Mouse (Mus musculus): ENCODE data around the gene Hdac7. TPM values are rescaled to one million over a fixed set of nuclear protein-coding genes. Genes with fewer than 3 reads are reported as not detected.

Gene Hdac7
- 32.4 and 33.0 TPM in 2 replicates for polyA plus RNA-seq (2014; fragmentation: Nextera tagmentation; extraction: Ambion mirVana)

DNA sequence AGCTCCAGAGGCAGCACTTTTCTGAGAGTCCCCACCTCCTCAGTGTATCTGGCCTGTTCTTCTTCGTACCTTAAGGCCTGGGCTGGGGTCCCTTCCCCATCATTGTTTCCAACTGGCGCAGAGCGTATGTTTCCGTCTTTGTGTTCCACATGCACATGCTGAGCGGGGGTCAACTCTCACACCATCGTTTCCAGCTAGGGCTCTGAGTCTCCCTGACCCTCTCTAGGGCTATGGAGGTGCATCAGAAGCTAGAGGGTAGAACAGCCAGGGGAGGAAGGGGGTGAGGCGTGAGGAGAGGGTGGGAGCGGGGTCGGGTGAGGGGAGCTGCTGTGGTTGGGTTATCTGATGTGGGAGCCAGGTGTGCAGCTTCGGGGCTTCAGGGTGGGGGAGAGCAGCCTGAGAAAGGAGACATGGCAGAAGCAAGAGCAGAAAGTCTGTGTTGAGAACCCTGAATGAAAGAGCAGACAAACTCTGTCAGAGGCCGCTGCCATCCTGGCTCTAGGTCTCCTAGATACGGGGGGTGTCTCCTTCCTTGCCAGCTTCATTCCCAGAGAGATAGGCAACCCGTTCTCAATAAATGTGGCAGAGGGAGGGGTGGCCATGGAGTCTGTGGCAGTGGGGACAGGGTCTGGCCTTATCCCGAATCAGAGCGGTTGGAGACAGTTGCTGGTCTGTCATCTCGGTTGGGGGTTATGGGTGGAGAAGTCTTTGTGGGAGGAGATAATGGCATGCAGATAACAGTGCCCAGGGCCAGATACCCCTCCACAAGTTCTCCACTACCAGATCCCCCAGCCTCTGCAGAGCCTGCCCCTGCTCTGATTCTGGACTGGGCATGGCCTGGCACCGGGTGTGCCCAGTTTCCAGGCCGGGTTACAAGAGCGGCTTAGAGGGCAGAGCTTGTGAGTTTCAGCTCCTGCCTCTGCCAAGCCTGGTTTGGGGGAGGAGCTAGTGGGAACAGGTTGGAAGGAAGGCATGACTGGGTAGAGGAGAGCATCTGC lies at the start of gene Hdac7:
Gene Hdac7, minus strand, starts transcription at position 466 of the 998 bp plus-strand sequence.
- Histone ChIP-seq H3K4me2 (replicated peaks; ENCODE audit: low read depth, low read length) (no peak within 1 kb of the TSS), H3K27me3 (ENCODE audit: control insufficient read depth, insufficient read depth, low read length) (no peaks in the 10 kb centered on the region), H3K27ac (ENCODE audit: low read length) (no peak within 1 kb of the TSS), H3K9me3 (ENCODE audit: control insufficient read depth, low read depth, low read length) (no peaks in the 10 kb centered on the region), H3K4me3 (ENCODE audit: low read depth, low read length) (no peak within 1 kb of the TSS), H3K4me1 (ENCODE audit: control insufficient read depth, insufficient read depth, low read length) (peaks cover 11% of the 10 kb centered on the region), H3K36me3 (ENCODE audit: control insufficient read depth, insufficient read depth, low read length) (no peaks in the 10 kb centered on the region), H3K9ac (replicated peaks; ENCODE audit: low read depth, low read length) (no peak within 1 kb of the TSS)
- ATAC-seq (ENCODE audit: insufficient number of reproducible peaks, insufficient read depth, low FRiP score, low read depth): no peak
- WGBS: 66% methylated on average over 19 of the region's 19 CpGs

DNA sequence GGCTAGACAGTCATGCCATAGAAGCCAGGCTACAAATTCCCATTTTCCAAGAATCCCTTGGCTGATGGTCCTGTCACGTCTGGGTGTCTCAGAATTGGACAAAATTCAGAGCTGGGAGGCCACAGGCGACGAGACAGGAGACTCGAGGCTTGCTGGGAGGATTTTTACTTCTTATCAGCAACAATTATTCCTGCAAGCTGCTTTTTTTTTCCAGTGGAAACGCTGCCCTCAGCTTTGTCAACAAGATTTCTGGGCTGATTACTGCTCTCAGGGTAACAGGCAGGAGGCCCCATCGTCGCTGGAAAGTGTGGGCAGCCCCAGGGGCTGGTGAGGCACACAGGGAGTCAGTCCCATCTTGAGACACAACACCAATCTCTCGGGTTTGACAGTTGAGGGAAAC lies 48.2 kb upstream of the Hdac7 start:
- Histone ChIP-seq H3K27me3 (ENCODE audit: control insufficient read depth, insufficient read depth, low read length) (no peaks in the 10 kb centered on the region), H3K4me2 (replicated peaks; ENCODE audit: low read depth, low read length) (no peak overlapping the region), H3K27ac (ENCODE audit: low read length) (no peak overlapping the region), H3K9me3 (ENCODE audit: control insufficient read depth, low read depth, low read length) (no peaks in the 10 kb centered on the region), H3K9ac (replicated peaks; ENCODE audit: low read depth, low read length) (no peak overlapping the region), H3K4me1 (ENCODE audit: control insufficient read depth, insufficient read depth, low read length) (no peaks in the 10 kb centered on the region), H3K36me3 (ENCODE audit: control insufficient read depth, insufficient read depth, low read length) (no peaks in the 10 kb centered on the region), H3K4me3 (ENCODE audit: low read depth, low read length) (no peak overlapping the region)
- WGBS: 46% methylated on average over 8 of the region's 8 CpGs
- ATAC-seq (ENCODE audit: insufficient number of reproducible peaks, insufficient read depth, low FRiP score, low read depth): no peak

DNA sequence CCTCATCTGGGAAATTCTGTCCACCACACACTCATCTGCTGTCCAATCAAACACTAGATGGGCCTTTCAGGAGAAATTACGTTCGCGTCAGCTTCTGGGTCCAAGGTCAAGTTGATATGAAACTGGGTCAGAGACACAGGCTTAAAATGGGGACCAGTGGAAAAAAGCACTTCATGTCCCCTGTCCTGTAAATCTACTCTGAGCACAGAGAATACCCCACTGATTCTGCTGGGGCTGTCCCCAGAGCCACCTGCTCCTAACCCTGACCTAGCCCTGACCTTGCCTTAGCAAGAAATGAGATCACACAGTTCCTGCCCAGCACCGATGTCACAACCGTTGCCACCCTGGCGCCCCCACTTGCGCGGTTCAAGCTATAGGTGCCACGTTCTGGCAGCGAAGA lies 46.1 kb upstream of the Hdac7 start:
- Histone ChIP-seq H3K27me3 (ENCODE audit: control insufficient read depth, insufficient read depth, low read length) (no peaks in the 10 kb centered on the region), H3K4me3 (ENCODE audit: low read depth, low read length) (no peak overlapping the region), H3K4me1 (ENCODE audit: control insufficient read depth, insufficient read depth, low read length) (no peaks in the 10 kb centered on the region), H3K36me3 (ENCODE audit: control insufficient read depth, insufficient read depth, low read length) (no peaks in the 10 kb centered on the region), H3K9me3 (ENCODE audit: control insufficient read depth, low read depth, low read length) (no peaks in the 10 kb centered on the region), H3K4me2 (replicated peaks; ENCODE audit: low read depth, low read length) (no peak overlapping the region), H3K9ac (replicated peaks; ENCODE audit: low read depth, low read length) (no peak overlapping the region), H3K27ac (ENCODE audit: low read length) (no peak overlapping the region)
- WGBS: 84% methylated on average over 10 of the region's 10 CpGs
- ATAC-seq (ENCODE audit: insufficient number of reproducible peaks, insufficient read depth, low FRiP score, low read depth): no peak

DNA sequence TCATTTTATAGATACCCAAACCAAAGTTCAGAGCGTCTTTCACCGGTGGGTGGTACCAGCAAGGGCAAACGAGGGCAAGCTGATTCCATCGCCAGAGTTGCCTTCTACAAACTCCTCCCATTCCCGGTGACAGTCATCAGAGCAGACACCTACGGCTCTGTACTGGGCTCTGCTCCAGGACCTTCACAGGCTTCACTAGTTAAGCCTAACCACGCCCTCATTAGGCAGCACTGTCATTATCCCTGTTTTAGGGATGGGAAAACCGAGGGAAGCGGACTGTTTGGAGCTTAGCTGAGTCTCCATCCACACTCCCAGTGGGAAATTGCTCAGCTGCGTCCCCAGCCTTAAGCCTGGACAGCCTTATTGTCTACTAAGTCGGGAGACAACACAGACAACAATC lies 45.7 kb upstream of the Hdac7 start:
- H3K4me3 ChIP-seq (ENCODE audit: low read depth, low read length): no peak overlapping the region
- ATAC-seq (ENCODE audit: insufficient number of reproducible peaks, insufficient read depth, low FRiP score, low read depth): no peak
- no peak overlapping the region for H3K4me2 ChIP-seq (replicated peaks; ENCODE audit: low read depth, low read length)
- no peaks in the 10 kb centered on the region for H3K36me3 ChIP-seq (ENCODE audit: control insufficient read depth, insufficient read depth, low read length)
- WGBS: 66% methylated on average over 11 of the region's 11 CpGs
- no peaks in the 10 kb centered on the region for H3K4me1 ChIP-seq (ENCODE audit: control insufficient read depth, insufficient read depth, low read length)
- no peak overlapping the region for H3K27ac ChIP-seq (ENCODE audit: low read length)
- H3K9me3 ChIP-seq (ENCODE audit: control insufficient read depth, low read depth, low read length): no peaks in the 10 kb centered on the region
- no peaks in the 10 kb centered on the region for H3K27me3 ChIP-seq (ENCODE audit: control insufficient read depth, insufficient read depth, low read length)
- no peak overlapping the region for H3K9ac ChIP-seq (replicated peaks; ENCODE audit: low read depth, low read length)

DNA sequence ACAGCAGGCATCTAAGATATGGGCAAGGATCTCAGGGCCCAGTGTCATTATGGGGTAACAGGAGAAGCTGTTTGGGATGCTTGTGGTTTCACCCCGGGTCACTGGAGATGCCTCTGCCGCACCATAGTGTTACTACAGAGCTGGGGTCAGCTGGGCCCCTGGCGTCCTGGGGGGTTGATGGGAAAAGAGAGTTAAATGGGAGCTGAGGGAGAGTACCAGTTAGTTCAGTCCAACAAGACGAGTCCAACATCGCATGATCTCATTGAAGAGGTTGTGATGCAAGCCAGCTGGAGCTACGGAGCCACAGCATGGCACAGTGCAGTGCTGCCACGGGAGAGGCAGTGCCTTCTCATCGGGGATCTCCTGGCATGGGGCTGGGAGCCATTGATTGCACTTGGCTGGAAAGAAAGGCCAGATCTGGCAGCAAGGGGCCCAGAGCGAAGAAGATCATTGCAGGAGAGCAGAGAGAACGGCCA lies 43.3 kb upstream of the Hdac7 start:
- Histone ChIP-seq H3K4me1 (ENCODE audit: control insufficient read depth, insufficient read depth, low read length) (no peaks in the 10 kb centered on the region), H3K27me3 (ENCODE audit: control insufficient read depth, insufficient read depth, low read length) (no peaks in the 10 kb centered on the region), H3K36me3 (ENCODE audit: control insufficient read depth, insufficient read depth, low read length) (no peaks in the 10 kb centered on the region), H3K4me3 (ENCODE audit: low read depth, low read length) (no peak overlapping the region), H3K9ac (replicated peaks; ENCODE audit: low read depth, low read length) (no peak overlapping the region), H3K27ac (ENCODE audit: low read length) (no peak overlapping the region), H3K9me3 (ENCODE audit: control insufficient read depth, low read depth, low read length) (no peaks in the 10 kb centered on the region), H3K4me2 (replicated peaks; ENCODE audit: low read depth, low read length) (no peak overlapping the region)
- ATAC-seq (ENCODE audit: insufficient number of reproducible peaks, insufficient read depth, low FRiP score, low read depth): no peak
- 80% methylated on average over 10 of the region's 10 CpGs for WGBS

DNA sequence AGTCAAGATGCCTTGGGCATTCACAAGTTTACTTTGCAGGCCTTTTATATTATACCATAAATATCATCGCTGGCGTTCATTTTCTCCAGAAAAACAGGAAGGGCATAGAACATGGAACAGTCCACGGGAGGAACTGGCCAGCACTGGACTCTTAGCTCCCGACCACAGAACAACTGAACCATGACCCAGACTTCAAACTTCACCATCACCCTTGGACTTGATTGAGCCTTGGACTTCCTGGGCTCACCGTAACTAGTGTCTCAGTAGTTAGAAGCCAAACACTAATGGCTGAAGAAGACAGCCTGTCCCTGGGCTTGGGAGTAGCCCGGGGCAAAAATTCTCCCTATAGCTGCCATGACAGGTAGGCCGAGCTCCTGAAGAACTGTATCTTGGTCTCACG lies 37.1 kb upstream of the Hdac7 start:
- no peaks in the 10 kb centered on the region for H3K36me3 ChIP-seq (ENCODE audit: control insufficient read depth, insufficient read depth, low read length)
- 92% methylated on average over 8 of the region's 8 CpGs for WGBS
- H3K4me3 ChIP-seq (ENCODE audit: low read depth, low read length): no peak overlapping the region
- H3K4me2 ChIP-seq (replicated peaks; ENCODE audit: low read depth, low read length): no peak overlapping the region
- no peak overlapping the region for H3K9ac ChIP-seq (replicated peaks; ENCODE audit: low read depth, low read length)
- ATAC-seq (ENCODE audit: insufficient number of reproducible peaks, insufficient read depth, low FRiP score, low read depth): no peak
- H3K27me3 ChIP-seq (ENCODE audit: control insufficient read depth, insufficient read depth, low read length): no peaks in the 10 kb centered on the region
- H3K27ac ChIP-seq (ENCODE audit: low read length): no peak overlapping the region
- H3K9me3 ChIP-seq (ENCODE audit: control insufficient read depth, low read depth, low read length): no peaks in the 10 kb centered on the region
- no peaks in the 10 kb centered on the region for H3K4me1 ChIP-seq (ENCODE audit: control insufficient read depth, insufficient read depth, low read length)

DNA sequence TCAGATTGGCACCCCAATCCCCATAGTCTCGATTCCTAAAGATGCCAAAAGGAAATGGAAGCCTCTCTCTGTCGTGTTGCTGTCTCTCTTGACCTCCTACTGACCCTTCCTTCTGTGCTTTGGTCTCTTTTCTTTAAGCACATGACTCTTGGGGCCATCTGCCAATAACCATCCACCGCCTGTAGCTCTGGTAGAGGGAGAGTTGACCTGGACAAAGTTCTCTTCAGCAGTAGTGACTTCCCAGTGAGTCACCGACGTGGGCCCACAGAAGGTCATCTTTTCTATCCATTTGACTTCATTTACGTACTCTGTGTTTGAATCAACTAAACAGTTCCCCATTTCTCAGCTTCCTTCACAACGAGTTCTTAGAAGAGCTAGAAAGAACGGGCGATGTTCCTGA lies 36.1 kb upstream of the Hdac7 start:
- no peak for ATAC-seq (ENCODE audit: insufficient number of reproducible peaks, insufficient read depth, low FRiP score, low read depth)
- no peaks in the 10 kb centered on the region for H3K36me3 ChIP-seq (ENCODE audit: control insufficient read depth, insufficient read depth, low read length)
- H3K27ac ChIP-seq (ENCODE audit: low read length): no peak overlapping the region
- no peak overlapping the region for H3K4me2 ChIP-seq (replicated peaks; ENCODE audit: low read depth, low read length)
- no peak overlapping the region for H3K4me3 ChIP-seq (ENCODE audit: low read depth, low read length)
- H3K9ac ChIP-seq (replicated peaks; ENCODE audit: low read depth, low read length): no peak overlapping the region
- 75% methylated on average over 9 of the region's 9 CpGs for WGBS
- H3K9me3 ChIP-seq (ENCODE audit: control insufficient read depth, low read depth, low read length): no peaks in the 10 kb centered on the region
- no peaks in the 10 kb centered on the region for H3K27me3 ChIP-seq (ENCODE audit: control insufficient read depth, insufficient read depth, low read length)
- no peaks in the 10 kb centered on the region for H3K4me1 ChIP-seq (ENCODE audit: control insufficient read depth, insufficient read depth, low read length)

DNA sequence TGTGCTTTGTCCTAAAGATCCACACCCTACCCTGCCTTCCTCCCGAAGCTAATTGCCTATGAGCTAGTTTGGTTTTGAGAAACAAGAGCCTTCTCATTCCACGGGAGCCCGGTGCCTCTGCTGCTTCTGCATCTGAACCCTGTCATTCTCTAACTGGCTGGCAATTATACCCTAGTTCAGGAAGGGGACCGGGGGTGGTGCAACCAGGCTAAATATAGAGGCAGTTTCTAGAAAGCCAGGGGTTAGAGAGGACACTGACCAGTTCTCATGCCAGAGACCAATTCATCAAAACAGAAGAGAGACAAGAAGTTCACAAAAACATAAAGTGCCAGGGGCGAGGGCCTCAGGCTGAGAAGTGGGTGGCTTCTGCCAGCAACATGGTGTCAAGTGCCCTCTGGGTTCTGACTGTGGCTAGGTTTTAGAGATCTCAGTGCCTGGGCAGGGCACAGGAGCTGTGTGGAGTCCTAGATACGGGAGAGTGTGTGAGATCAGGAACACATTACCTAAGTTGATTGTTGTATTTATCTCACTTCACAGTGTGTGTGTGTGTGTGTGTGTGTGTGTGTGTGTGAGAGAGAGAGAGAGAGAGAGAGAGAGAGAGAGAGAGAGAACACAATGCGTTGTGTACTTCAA lies 34.5 kb upstream of the Hdac7 start:
- no peak overlapping the region for H3K4me2 ChIP-seq (replicated peaks; ENCODE audit: low read depth, low read length)
- H3K4me3 ChIP-seq (ENCODE audit: low read depth, low read length): no peak overlapping the region
- no peak overlapping the region for H3K9ac ChIP-seq (replicated peaks; ENCODE audit: low read depth, low read length)
- ATAC-seq (ENCODE audit: insufficient number of reproducible peaks, insufficient read depth, low FRiP score, low read depth): no peak
- H3K4me1 ChIP-seq (ENCODE audit: control insufficient read depth, insufficient read depth, low read length): no peaks in the 10 kb centered on the region
- H3K36me3 ChIP-seq (ENCODE audit: control insufficient read depth, insufficient read depth, low read length): no peaks in the 10 kb centered on the region
- WGBS: 55% methylated on average over 7 of the region's 7 CpGs
- no peaks in the 10 kb centered on the region for H3K27me3 ChIP-seq (ENCODE audit: control insufficient read depth, insufficient read depth, low read length)
- H3K27ac ChIP-seq (ENCODE audit: low read length): no peak overlapping the region
- H3K9me3 ChIP-seq (ENCODE audit: control insufficient read depth, low read depth, low read length): no peaks in the 10 kb centered on the region

Measured in stomach, embryonic 14.5 days (tissue).